Mouse (Mus musculus) adrenal gland, adult 18-20 months (tissue): ENCODE data around the gene Wbp4. TPM values are rescaled to one million over a fixed set of nuclear protein-coding genes. Genes with fewer than 3 reads are reported as not detected.

ENCODE experiments used
- DNase-seq, 2 experiments: peaks; one replicate each; pipeline ENCODE4 v3.0.0; 2021 to 2022; ENCODE audit warnings: low spot score in 2 of 2
- total RNA-seq, 2 experiments: library from RNA; stranded (reverse); gene quantifications; 1 replicate in 1 of 2; 2 replicates in 1 of 2; pipeline ENCODE4 v1.2.3; 2021

Gene Wbp4
- total RNA-seq, 2 experiments from 2014 or later, result 31.6 to 39.4 TPM

DNA sequence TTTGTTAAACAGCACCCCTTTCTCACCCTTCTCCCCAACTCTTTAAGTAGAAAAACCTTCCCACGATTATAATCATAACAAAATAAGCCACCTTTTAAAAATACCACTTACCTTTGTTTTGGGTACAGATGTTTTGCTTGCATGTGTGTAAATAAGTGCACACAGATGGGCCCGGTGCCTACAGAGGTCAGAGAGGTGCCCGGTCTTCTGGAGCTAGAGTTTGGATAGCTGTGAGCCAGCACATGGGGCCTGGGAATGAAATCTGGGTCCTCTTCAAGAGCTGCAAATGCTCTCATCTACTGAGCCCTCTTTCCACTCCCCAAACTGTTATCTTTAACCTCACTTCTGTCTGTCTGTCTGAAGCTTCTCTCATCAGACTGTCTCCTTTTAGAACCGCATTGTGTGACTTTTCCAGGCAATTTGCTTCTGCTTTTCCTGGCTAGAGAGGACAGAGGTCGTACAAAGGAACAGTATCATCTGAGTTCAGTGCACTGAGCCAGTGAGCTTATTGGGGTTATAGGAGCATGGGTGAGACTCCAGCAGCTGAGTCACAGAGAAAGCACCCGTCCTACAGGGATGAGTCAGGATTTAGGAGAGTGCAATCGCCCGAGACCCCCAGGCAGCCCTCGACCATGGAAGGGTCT lies 27.5 kb upstream of the Wbp4 start:
- no peak for DNase-seq

DNA sequence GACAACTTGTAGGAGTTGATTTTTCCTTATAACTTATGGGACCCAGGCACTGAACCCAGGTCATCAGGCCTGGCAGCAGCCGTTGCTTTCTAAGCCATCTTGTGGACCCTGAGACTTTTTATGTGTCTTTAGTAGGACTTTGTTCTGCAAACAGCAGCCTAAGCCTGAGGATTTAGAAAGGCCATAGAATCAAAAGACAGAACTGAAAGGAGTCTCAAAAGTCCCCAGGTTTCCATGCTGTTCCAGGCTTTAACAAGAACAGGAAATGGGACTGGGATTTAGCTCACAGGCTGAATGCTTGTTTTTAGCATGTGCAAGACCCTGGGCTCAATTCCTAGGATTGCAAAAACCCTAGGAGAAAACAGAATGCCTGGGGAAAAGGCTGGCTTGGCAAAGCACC lies 26.5 kb upstream of the Wbp4 start:
- no peak for DNase-seq

DNA sequence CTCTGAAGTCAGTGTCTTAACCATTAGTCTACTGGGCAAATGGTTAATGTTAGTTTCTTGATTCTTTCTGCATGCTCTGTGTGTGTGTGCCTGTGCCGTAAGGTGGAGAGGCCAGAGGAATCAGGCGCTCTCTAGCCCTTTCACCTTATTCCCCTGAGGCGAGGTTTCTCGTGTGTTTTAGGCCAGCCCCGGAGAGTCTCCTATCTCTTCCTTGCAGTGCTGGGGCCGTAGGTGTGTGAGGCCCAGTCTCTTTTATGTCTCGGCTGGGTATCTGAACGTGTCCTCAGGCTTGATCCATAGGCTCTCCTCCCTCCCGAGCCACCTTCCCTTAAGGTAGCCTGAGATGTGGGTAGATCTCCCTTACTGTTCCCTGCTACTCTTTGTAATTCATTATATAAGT lies 24.9 kb upstream of the Wbp4 start:
- no peak for DNase-seq

DNA sequence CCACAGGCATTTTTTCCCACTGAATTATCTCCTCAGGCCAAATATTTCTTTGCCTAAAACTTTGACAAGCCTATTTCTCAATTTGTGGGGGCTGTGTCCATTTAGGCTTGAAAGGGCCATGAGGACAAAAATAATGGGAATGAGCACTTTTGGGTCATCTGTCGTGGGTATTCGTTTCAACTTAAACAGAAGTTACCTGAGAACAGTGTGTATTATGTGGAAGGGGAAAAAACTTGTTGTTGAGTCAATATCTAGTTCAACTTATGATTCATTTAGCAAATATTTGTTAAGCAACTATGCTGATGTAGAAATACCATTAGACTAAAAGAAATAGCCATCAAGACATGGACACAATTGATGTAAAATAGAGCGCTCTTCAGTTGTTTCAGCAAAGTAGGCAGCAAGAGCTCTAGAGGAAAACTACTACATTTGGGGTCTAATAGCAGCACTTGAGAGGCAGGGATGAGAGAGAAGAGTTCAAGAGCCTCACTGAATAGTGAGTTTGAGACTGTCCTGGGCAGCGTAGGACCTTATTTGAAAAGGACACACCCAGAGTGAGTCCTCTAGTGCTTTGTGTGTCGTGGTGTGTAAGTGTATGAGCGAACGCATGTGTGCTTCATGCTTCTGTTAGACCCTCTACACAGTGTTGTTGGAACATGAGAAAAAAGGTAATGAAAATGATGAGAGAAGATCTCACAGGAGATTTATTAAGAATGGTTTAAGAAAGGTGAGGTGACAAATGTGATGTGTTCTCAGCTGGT lies 23.1 kb upstream of the Wbp4 start:
- no peak for DNase-seq

DNA sequence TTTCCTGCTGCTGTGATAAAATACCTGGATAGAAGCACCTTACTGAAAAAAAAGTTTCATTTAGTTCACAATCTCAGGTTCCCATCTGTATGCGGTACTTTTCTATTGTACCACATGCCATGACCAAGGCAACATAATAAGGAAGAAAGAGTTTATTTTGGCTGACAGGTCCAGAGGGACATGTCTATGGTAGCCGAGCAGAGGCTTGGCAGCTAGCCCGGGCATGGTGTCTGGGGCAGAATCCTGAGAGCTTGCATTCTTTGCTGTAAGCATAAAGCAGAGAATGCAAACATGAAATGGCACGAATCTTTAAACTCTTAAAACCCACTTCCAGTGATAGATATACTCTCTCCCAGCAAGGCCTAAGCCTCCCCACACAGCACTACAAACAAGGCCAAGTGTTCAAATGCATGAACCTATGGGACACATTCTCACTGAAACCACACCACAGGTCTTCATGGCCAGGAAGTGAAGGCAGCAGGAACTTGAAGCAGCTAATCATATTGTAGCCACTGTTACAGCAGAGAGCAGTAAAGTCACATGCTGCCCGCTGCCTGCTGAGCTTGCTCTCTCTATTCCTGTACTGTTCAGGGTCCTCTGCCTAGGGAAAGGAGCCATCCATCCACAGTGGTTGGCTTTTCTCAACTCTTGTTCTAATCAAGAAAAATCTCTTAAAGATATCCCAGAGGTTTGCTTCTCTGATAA lies 22.2 kb upstream of the Wbp4 start:
- DNase-seq, result no peak

DNA sequence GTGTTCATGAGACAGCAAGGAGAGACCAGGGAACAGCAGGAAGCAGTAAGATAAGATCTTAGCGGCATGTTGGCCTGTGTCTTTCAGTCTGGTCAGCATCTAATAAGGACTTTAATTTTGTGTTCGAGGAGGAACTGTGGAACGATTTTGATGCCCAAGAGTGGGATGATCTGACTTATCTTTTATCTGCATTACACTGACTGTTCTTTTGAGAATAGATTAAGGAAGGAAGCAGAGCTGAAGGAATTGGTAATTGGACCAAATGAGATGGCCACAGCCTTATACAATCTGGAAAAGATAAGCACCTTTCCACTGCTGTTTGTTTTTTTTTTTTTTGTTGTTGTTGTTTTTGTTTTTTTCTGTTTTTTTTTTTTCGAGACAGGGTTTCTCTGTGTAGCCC lies 19.4 kb upstream of the Wbp4 start:
- DNase-seq, result no peak

DNA sequence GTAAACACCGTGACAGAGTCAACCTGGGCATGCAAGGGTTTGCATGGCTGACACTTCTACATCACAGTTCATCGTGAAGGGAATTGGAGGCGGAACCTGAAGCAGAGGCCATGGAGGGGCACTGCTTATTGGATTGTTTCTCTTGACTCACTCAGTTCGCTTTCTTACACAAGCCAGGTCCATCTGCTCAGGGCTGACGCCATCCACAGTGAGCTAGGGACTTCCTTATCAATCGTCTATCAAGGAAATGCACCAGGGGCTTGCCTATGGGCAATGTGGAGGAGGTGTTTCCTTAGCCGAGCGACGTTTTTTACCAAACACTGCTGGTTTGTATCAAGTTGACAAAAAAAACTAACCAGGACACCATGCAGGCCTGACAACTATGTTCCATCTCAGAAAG lies 18.0 kb upstream of the Wbp4 start:
- DNase-seq, result no peak

DNA sequence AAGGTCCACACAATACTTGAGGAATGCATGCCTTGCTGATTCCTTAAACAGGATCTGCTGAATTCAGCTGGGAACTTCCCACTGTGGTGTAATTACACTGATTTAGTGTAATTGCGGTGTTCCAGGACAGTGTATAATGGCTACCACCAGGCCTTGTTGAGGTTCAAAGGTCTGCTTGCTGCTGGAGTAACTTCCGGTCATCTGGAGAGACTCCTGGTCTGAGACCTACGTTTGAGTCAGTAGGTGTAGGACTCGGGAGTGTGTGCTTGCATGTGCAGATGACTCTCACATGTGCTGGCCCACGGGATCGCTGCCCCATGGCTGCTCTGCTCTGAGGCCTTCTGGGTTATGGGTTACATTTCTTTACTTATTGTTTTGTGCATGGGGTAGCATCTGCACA lies 13.0 kb upstream of the Wbp4 start:
- DNase-seq, result no peak

DNA sequence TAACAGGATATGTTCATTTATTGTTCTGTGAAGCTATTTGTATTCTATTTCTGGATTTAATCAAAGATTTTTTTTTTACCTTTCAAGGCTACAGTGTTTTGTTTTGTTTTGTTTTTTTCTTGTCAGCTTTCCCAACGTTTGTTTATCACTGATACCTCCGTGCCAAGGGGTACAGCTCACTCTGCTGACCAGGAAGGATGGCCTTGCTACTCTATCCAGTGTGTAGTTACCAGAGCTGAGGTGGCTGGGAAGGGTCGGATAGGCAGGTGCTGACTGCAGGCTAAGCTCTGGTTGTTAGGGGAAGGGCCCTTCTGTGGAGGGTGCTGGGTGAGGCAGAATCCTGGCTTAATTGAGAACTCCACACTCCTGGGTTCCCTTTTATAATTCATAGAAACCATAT lies 8.9 kb upstream of the Wbp4 start:
- DNase-seq, result no peak

DNA sequence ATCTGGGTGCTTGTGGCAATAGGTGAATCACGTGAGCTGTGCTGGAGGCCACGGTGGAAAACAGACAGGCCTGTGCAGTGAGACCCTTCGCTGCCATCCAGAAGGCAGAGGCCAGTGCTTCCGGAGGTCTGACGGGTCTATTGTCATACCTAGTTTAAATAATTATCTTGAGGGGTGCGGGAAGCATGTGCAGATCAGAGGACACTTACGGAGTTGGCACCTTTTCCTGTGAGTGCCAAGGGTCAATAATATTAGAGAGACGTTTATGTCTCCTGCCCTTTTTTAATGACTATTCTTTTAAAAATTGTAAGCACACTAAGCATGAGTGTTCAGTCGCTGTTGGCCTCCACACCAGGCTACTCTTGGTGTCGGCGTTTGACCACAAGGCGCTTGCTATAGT lies 7.8 kb upstream of the Wbp4 start:
- no peak for DNase-seq

DNA sequence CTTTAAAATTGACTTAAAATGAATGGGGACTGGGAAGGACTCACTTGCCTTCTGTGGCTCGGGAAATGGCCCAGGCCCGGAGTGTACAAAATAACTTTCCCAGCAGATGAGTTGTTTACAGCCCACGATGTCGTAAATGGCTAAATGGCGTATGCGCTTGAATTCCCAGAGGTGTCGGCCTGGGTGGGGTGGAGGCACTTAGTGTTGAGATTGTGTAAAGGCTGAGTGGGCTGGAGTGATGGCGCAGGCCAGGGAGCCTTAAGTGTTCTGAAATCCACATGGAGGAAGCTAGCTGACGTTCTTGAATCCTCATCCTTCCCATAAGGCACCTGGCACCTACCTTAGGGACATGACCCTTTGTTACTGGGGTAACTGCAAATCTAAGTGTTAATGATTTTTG lies 7.2 kb upstream of the Wbp4 start:
- DNase-seq, result no peak

DNA sequence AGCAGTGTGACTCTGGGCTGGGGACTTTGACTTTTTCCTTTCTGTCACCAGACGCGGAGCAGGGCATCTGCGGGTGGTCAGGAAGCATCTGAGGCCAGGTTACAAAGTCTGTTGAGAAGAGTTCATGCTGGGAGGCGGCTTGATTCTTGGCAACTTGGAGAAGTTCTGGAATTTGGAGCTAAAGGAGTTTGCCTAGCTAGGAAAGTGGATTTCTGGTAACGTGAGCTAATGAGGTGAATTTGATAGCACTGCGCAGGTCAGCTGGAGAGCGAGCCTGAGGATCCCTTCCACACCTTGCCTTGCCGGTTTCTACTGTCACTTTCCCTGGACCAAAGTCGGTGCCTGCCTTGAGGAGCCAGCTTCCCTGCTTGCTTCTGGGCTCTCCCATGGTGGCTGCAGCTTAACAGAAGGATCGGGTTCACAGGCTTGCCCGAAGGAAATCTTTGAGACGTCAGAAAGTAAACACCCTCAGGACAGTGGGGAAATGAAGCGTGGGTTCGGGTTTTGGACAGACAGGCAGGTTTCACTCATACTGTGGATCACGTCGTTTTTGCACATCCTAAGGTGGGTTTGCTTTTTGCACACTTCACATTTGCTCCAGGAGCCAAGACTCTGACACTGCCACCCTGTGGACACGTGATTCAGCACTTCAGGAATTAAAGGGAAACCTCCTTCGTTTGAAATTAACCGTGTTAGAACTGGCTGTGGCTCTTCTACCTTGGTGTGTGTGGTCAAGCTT lies 5.8 kb upstream of the Wbp4 start:
- no peak for DNase-seq

DNA sequence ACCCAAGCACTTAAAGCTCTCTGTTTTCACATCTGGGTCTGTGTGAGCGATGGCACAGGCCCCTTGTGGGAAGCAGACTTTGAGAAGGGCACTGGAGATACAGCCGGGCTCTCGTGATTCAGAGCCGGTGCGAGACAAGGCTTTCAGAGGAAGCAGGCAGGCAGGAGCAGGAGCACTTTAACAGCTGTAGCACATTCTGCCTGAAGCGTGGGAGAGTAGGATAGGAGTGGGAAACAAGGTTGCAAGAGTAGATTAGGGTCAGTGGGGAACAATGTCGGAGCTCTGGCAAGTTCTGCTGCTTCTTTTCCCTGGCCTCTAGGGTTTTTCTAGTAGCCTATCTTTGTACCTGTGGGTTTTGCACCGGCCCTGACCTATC lies 5.3 kb upstream of the Wbp4 start:
- no peak for DNase-seq

DNA sequence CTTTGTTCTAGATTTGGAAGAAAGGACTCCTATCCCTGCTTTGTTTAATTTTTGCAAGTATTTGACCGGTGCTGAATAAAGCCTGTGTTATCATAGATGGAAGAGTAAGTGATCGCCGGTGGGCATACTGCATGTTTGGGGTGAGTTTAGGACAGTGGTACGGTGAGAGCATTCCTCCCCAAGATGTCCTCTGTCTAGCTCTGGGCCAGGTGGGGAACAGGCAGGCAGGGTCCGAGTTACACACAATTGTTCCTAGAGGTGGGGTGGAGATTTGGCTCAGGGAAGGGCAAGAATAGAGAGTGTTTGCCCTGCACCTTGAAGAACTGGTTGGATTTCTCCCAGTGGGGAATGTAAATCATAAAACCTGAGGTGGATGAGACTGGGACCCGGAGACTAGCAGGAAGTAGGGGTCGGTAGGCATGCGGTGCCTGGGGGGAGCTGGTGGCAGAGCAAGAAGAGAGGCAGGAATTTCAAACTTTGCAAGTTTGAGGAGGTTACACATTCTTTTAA lies 2.3 kb upstream of the Wbp4 start:
- DNase-seq, result no peak

DNA sequence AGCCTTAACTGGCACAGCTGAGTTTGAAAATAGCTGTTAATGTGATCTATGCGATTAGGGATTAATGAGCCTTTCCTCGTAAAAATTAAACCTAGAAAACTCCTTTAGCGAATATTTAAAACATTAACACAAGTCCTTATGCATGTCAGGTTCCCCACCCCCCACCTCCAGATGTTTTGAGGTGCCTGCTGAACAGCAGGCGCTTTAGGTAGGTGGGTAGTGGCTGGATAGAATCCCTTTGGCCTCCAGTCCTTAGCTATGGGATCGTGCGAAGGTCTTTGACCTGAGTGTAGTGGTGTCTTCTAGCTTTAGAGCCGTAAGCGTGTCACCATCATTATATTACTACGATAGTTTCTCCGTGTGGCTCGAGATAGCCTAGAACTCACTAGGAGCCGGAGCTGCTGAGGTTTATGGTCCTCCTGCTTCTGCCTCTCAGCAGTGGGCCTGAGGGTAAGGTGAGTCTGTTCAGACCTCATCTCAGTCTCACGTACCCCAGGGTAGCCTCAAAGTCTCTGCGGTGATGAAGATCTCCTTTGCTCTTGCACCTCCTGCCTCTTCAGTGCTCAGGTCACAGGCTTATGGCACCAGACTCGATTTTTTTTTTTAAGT lies 1.5 kb upstream of the Wbp4 start:
- DNase-seq, result no peak

DNA sequence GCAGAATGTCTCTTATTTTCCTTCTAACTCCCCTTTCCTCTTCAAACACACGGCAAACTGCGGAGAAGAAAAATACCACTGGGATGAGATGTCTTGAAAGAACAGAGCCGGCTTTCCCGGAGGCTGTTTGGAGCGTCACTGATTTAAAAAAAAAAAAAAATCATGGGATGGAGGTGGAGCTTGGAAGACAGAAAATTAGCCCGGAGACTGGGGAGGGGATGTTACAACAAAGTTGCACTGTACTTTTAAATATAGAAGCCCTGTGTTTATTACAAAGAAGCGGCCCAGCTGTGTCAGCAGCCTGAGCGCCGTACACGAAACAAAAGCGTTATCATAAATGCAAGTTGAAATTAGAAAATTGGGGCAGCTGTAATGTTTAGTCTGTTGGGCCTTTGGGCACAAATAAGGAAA lies 936 bp upstream of the Wbp4 start:
- peak in 1 of 2 experiments; percentile 38 for DNase-seq

DNA sequence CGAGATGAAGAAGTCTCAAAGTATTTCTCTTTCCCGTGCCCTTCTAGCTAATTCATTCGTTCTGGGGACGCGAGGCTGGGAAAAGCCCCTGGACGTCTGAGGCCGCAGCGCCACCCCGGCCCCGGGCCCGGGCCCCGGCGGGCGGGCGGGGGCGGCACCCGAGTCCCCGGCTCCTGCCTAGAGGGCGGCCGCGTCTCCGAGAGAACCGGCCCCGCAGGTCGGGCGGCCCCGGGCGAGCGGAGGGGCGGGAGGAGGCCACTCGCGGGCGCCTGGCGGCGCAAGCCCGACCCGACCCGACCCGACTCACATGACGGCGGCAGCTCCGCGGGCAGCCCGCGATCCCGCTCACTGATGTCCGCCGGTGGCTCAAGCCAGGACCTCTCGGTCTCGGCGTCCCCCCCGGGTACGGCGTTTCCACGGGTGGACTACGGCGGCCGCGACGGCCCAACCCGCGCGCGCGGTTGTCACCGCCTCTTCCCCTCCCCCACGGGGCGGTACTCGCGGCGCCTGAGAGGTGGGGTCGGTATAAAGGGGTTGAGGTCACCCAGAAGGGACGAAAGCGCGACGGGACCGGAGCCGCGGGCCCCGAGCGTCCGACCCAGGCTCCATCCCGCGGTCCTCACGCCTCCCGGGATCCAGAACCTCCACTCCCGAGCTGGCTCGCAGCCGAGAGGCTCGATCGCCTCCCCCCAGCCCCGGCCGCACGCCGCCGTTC lies 539 bp downstream of the Wbp4 start, which contains the start of gene Elf1:
Gene Elf1, plus strand, starts transcription at position 571 of the 715 bp plus-strand sequence.
- DNase-seq, result peak; percentile 99 to 100

DNA sequence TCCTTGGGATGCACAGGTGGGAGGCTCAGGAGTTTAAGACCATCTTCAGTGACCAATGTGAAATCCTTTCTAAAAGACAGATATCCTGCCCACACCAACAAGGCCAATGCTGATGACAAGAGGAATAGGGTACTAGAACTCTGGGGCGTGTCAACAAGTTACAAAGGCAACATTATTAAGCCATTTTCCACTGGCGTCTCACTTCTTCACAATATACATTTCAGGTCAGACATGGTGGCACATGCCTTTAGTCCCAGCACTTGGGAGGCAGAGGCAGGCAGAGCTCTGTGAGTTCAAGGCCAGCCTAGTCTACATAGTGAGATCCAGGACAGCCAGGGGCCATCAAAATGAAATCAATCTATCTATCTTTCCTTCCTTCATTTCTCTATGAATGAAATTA lies 7.9 kb downstream of the Wbp4 start:
- no peak for DNase-seq

DNA sequence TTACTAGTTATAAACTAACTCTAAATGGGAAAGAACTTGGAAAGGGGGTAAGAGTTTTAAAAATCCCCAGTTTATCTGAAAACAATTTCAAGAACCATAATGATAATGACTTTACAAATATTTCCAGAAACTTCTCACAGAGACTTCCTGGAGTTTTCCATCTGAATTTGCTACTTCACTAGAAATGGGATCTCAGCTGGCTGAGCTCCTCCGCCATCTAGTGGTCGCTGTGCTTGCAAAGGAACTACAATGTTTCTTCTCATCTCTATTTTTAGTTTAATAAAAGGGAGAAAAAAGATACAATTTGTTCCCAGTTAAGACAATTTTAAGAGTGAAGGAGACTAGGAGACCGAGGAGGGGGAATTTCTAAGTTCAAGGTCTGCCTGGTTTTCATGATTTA lies 13.7 kb downstream of the Wbp4 start:
- peak; percentile 33 to 64 for DNase-seq

DNA sequence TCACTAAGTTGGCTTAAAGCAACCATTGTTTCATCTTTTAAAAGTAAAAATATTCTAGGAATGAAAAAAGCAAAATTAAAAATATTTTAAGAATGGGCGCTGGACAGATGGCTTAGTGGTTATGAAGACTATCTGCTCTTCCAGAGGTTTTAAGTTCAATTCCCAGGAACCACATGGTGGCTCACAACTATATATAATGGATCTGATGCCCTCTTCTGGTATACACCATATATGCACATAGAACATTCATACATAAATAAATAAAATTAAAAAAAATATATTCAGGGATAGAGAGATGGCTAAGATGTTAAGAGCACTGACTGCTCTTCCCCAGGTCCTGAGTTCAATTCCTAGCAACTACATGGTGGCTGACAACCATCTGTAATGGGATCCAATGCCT lies 15.7 kb downstream of the Wbp4 start:
- DNase-seq, result no peak
